Mouse (Mus musculus) kidney, postnatal 14 days (tissue): ENCODE measurements at regions not wholly inside any gene's neighbourhood (a gene's known extent, or its start where the extent isn't known, plus 50 kb on each side); places are given as distances from the start of the nearest gene placed in this dataset.

Experiments used
- DNase-seq: peaks from one replicate; pipeline ENCODE4 v3.0.0; 2022; ENCODE audit warnings: mixed read lengths

DNA sequence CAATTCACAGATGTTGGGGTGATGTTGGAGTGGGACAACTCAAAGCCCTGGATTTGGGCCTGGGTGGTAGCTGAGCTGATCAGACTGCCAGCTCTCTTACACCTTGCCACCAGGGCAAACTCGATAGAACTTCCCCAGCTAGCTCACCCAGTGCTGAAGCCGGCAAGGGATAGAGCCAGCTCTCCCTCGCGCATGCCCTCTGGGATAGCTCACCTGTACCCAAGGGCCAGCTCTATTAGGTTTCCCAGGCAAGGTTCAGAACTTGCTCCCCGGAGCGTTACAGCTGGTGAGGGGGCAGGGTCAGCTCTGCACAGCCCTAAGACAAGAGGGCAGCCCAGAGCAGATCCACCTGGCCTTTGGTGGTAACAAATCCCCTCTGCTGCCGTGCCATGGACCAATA lies 54.1 kb upstream of the 1700012A03Rik start:
- no peak for DNase-seq

DNA sequence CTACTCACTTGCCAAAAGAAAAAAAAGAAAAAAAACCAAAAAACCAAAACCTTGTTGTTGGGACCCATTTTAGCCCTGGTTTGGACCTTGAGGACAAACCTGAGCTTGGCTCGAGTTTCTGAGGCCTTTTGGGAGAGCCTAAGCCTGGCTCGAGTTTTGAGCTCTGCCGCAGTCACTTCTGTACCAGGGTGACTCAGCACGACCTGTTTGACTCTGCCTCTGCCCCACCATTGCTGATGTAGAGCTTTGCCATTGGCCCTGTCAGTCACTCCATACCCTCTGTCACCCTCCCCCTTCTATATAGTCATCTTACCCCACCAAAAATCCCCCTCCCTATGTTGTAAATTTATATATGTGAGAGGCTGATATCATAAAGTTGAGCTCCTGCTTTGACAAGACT lies 54.8 kb upstream of the 1700012A03Rik start:
- no peak for DNase-seq

DNA sequence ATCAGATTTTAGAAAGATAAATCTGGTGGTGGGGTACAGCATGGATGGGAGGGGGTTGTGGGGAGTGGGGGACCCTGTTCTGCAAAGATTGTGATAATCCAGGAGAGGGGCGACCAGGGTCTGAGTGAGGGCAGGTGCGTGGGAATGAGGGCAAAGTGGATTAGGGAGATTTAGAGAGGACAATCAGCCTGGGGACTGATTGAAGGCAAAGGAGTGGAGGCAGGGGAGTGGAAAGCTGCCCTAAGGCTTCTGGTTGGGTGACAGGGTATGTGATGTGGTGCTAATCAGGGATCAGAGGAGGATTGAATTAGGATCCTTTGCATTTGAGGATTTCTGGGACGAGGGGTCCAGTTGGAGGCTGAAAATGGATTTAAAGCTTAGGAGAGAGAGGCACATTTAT lies 64.3 kb upstream of the 1700012A03Rik start:
- DNase-seq = no peak

DNA sequence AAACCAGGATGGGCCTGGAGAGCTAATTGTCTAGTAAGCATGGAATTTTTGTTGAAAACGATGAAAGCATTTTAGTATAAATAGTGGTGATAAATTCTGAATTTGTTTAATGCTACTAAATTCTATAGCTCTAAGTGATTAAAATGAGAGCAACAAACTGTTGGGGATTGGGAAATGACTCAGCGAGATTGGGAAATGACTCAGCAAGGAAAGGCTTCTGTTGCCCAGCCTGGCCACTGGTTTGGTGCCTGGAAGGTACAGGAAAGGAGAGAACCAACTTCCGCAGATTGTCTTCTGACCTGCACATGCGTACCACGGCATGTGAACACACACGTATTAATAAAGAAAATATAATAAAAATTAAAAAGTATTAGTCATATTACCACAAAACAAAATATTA lies 73.3 kb upstream of the 1700012A03Rik start:
- no peak for DNase-seq

DNA sequence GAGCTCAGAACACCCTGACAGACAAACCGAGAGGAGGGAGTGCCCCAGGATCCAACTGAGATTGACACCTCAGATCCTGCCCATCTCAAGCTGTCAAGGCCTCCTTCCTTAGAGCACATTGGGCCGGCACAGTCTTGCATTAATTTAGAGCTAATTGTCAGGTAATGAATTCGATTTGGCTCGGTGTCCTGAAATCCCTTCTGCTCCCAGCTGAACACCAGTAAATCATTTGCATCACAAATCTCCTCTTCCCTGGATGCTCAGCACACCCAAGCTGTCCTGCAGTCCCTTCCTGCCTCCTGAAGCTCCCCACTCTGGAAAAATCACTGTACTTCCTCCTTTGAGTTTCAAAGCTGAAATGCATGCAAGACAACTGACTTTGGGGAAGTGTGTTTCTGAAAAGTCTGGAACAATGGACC lies 102.0 kb upstream of the 1700012A03Rik start:
- DNase-seq = no peak

DNA sequence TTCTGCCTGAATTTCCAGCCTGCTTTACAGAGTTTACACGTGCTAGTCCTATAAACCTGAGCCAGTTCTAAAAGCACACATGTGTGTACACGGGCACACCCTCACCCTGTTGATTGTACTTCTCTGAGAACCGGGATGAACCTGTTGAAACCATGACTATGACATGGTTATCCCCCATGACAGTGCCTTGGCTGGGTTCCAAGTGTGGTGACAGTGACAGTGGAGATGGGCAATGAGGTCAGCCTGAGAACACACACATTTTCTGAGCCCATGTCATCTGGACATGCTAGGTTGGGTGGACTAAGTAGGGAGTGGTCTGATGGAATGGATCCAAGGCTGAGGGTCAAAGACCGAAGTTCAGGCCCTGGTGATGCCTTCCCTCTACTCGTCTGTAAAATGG lies 103.5 kb upstream of the 1700012A03Rik start:
- no peak for DNase-seq

DNA sequence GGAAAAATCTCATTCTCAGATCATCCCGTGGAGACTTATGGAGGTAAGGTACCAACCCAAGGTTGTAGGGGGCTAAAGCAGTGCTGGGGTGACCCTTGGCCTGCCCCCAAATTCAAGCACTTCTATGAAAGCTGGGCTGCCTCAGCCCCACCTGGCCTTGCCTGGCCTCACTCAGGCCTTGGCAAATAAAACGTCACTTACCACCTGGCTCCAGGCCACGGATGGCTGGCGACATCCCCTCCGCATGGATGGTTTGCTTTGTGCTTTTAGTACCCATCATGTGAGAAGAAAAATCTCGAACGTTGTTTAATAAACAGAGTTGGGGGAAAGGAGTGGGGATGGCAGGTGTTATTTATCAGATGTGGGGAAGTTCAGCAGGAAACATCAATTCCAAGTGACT lies 104.7 kb upstream of the 1700012A03Rik start:
- no peak for DNase-seq

DNA sequence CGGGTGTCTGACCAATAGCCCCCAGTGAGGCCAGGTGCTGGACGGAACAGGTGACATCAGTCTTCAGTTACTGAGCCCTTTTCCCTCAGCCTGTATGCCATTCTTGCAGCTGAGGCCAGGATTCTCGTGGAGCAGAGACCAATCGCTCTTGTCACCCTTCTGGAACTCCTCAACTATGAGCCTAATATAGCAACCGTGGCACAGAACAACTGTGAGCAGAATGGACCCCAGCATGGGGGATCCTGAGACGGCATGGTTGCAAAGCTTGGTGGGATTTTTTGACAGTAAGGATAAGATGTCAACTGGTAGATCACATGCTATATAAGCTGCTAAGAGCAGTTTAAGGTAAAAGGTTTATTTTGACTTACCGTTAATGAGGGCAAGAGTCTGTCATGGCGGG lies 105.5 kb upstream of the 1700012A03Rik start:
- no peak for DNase-seq

DNA sequence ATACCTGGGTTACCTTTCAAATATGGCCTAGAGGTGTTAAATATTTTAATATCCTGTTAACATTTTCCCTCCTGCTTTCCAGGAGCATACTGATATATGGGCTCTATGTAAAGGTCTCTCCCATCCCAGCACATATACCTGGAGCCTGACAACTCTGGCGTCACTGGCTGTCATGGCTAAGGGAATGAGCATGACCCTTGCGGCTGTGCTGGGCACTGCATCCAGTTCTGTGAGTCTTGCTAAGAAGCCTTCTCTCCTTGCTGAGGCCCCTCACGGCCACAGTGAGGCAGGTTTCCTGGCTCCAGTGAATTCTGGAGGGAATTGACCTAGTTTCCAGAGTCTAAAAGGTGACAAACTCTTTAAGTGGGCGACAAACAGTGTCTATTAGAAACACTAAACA lies 107.3 kb upstream of the 1700012A03Rik start:
- DNase-seq = no peak

DNA sequence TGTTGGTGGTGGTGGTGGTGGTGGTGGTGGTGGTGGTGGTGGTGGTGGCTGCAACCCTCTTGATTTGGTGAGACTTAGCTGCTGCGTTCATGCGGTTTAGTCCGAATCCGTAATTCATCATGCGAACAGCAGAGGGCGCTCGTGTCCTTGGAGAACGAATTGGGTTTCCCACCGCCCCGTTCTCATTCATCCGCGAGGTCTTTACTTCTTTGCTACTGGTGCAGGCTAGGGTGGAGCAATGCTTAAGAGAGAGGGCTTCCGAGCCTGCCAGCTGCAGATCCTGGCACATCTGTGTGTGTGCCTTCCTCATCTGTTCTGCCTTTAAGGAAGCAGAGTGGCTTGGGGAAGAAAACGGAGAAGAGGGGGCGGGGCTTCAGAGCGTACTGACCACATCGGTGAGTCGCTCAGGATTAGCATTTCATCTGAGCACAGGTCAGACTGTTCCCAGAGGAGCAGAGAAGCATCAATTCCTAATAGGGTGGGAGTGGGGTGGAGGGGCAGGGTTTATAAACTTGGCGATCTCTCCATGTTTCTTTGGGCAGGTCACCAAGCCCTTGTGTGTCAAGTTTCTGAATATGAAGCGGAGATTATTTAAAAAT lies 111.7 kb upstream of the 1700012A03Rik start:
- peak; percentile 81 for DNase-seq

DNA sequence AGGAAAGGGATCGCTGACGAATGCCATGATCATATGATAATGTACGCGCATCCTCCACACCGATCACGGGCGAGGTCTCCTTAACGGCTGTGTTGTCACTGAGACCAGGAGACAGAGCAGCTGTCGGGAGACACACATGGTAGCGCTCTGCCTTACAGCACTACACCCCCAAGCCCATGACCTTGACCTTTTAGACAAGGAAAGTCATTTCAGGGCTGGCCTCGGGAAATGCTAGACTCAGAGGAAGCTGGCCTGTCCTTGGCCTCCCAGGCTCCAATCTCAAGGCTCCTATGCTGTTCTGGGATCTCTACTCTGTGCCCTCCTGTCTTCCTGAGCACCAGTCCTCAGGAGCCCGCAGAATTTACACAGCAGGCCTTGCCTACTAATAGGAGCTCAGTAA lies 112.9 kb upstream of the 1700012A03Rik start:
- no peak for DNase-seq

DNA sequence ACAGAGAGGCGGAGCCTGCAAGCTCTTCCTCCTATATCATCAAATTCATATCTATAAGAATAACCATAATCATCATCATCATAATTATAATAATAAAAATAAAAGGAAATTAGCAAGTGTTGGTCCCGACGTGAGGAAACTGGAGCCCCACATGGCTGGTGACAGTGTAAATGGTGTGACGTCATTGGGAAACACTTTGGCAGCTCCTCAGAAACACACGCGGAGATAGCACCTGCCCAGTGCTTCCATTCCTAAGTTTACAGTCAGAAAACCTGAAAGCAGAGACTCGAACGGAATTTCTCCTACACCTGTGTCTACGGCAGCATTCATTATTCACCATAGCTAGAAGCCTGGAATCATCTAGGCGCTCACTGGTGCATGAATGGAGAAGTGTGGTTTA lies 115.2 kb upstream of the 1700012A03Rik start:
- DNase-seq = no peak

DNA sequence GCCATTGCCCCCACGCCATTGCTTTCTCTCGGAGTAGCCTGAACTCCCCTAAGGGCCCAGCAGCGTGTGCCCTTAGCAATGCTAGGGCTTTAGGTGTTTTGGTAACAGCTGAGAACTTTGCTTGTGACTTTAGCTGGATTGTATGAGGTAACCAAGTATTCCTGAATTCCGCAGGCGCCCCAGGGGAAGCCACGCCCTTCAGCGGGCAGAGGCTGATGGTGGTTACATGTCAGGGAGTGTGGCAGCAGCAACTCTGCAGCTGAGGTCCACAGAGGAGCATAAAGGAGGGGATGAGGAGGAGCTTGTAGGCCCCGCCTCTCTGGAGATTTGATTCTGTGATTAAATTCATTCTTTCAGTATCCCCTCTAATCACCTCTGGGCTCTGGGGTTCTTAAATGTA lies 116.1 kb upstream of the 1700012A03Rik start:
- DNase-seq = peak; percentile 6

DNA sequence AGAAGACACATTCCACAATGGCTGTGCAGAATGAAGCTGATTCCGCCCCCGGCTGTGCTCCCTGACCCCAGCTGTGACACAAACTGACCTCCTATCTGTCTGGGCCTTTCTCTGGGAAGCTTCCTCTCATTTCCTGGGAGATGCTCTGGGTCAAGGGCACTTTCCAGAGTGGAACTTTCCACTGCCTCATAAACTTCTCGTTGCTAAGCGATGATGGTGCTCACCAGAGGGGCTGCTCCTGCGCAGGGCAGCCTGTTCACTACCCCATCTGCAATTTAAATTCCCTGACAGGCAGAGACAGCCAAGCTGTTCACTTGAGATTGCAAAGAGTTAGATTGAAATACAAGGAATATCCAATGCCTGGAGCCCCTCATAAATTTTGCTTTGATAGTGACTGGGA lies 116.7 kb upstream of the 1700012A03Rik start:
- DNase-seq = peak; percentile 56

DNA sequence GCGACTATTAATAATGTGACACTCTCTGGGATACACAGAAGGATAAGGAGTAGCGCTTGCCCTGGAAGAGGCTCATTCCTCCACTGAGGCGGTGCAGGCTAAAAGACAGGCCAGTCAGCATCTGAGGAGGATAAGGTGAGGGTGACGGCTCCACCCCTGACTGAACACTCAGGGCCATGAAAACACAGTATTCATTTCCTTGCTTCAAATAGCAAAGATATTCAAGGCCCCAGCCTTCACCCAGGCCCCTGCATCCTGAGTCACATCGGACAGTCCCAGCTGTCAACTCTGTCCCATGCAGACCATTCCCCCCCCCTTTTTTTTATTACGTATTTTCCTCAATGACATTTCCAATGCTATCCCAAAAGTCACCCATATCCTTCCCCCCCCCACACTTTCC lies 118.9 kb upstream of the 1700012A03Rik start:
- DNase-seq = no peak

DNA sequence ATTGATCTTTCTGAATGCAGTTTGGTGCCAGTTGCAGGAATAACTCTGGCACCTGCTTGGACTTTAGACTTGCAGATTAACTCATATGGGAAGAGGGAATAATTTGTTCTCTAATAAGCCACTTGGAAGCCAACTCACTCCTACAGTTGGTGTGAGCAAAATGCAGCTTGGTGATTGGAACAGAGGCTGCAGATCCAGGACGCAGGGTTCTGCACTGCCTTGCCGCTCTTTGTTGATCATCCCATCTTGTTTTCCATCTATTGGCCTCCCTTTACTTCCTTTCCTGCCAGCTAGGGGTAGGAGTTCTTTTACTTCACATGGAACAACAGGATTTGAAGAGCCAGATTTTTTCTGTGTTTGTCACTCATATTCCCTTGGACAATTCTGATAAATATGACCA lies 120.9 kb upstream of the 1700012A03Rik start:
- DNase-seq = no peak

DNA sequence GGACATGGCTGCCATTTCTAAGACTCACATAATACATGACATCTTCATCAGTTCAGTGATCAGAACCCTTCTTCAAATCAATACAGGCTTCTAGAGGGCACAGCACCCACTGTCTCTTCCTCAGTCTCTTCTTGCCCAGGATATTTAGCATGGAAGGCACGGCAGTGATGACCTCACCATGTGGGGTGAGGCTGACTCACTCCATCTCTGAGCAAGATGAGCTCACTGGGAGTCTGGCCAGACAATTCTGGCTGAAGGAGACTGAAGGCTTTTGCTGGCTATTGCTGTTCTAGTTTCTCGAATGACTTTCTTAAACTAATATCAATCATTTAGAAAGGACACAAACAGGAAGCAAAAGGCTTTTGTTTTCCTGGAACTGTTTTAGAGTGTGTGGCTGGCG lies 122.9 kb upstream of the 1700012A03Rik start:
- DNase-seq = no peak

DNA sequence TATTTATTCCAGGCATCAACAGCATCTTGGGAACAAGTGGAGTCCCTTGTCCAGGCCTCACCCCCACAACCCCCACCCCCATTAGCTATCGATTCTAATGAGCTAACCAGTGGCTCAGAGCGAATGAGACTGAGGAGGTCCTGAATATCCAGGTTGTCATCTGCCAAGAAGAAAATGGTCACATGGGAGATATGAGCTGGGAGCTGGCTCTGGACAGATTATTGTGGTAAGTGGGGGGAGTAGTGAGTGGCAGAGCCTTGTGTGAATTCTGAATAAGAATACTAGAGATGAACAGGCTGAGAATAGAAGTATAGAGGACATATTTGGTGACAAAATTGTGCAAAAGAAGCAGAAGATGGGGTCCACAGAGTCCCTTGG lies 125.4 kb upstream of the 1700012A03Rik start:
- no peak for DNase-seq

DNA sequence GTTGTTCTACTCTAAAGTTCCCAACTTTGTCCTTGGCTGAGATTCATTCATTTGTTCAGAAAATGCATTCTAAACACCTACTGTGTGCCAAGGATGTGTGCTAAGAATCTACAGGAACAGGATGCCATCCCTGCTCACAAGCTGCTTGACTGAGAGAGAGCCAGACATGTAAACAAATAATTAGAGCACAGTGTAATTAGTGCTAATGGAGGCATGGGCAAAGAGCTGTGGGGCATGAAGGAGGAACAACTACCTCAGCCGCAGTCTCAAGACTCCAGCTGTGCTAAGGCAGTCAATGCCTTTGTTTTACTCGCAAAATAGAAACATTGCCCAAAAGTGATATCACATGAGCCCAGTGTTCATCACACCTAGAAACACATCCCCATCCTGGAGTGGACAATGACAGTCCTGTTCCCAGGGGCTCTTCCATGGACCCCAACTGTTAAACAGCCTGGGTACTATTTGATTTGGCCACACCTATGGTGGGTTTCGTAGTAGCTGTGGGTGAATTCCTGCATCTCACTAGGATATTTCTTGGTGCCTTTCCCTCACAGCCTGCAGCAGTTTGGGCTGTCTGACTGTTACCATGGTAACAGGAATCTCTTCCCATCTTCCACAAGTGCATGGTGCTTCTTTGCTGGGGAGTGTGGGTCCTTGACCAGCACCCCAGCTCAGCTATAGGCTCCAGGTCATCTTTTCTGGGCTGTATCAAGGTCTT lies 125.9 kb upstream of the 1700012A03Rik start:
- DNase-seq = no peak

DNA sequence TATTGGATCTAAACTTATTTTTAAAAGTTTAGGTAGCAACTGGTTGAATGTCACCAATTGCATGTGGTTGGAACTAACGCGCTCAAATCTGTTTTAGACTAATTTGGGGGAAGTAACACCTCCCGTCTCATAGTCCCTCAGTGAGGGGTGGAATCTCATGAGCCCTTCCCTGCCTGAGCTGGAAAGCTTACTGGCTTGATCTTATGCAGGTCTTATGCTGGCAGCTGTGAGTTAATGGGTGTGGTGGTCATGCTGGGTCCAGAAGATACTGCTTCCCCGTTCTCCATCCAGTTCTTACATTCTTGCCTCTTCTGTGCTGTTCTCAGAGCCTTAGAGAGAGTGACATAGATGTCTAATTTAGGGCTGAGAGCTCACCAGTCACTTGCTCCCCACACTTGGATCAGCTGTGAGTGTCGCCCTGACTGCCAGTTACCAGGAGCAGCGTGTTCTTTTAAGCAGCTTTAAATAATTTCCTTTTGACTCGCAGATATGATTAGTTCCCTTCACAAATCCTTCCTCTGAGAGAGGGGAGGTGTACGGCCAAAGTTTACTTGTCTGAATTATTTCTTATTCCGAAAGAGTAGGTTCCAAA lies 128.4 kb upstream of the 1700012A03Rik start:
- DNase-seq = no peak

DNA sequence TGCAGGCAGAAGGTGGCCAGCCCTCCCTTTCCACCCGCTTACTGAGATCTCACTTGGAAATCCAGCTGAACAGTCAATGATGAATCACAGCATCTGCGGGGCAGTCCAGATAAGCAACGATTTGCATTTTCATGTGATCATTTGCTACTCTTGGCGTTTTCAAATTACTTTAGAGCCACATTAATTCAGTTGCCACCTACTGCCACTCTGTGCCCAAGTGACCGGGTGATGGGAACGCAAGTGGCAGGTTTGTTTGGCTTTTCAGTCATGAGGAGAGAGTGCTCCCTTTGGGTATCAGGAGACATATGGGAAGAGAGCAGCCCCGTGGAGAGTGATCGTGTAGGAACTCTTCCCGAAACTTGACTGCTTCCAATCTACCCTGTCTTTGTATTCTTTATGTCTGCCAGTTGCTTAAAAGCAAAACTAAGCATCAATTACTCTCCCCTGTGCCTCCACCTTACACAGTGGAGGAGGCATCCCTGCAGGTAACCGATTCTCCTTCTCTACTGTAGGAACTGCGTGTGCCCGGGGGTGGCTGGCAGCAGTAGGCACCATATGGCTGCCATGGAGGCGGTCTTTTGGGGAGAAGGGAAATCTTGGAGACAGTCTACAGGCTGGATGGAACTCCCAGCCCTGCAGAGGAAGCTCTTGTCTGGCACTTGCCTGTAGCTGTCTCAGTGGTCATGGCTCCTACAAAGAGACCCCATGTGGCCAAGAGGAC lies 132.5 kb upstream of the 1700012A03Rik start:
- DNase-seq = no peak

DNA sequence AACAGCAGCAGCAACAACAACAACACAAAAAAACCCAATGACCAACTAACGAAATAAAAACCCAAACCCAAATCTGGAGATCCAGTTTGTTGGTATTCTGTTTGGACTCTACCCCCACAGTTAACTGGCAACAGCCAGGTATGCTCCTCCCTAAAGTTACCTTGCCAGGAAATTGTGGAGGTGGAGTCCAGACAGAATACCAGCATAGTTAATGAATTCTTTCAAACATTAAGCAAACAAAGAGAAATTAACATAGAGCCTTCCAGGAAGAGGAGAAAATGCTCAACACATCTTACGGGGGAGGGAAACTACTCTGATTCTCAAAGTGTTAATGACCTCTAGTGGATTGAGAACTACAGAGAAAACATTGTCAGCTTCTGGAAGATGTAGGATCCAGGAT lies 148.3 kb upstream of the 1700012A03Rik start:
- peak; percentile 19 for DNase-seq

DNA sequence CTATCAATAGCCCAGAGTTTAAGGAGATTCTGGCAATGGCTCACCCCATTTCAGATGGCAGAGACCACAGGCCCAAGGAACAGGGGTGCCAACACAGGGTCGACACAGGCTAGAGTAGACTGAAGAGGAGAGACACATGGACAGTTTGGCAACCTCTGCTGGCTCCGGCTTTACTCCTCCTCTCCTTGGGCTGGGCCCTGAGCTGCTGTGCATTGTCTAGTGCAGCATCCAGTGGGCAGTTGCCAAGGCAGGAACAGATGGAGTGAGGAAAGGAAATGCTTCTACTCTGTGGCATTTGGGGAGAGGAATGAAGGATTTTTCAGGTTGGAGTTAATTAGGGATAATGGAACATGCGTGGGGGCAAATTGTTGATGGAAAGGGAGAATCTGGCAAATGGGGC lies 151.0 kb upstream of the 1700012A03Rik start:
- no peak for DNase-seq

DNA sequence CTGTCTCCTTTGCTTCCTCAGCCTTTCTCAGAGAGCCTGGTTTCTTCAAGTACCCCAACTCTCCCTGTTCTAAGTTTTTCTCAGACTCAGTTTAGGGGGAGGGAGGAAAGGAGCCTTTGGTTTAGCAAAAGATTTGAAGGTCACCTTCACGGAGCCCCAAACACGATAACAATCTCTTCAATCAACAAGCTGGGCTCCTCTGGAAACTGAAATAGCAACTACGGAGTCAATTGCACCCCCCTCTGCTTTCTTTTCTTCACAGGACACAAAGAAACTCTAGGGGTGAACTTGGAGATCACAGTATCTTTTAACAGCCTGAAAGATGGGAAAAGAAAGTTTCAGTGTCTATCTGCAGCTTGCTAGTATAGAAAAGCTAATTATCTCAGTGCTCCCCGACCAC lies 151.4 kb upstream of the 1700012A03Rik start:
- DNase-seq = no peak
